Comparison of ENCODE assay signal across 8 mouse cellular contexts in genomic region chr14:54426689-54427398, GRCm38 (mm10). TPM values are rescaled to one million over a fixed set of nuclear protein-coding genes. Genes with fewer than 3 reads are reported as not detected.
DNase-seq lines count a peak whose midpoint lies in the region; ATAC-seq and TF ChIP-seq lines count a peak whose summit lies in the region.

TSS of gene Mrpl52 (plus strand) at chr14:54426909.

- H3K27ac ChIP-seq in bone marrow, adult 2 months (ENCODE audit: control insufficient read depth, insufficient read depth, low read depth, low read length, poor library complexity) = peak within 1 kb of the TSS; percentile 82
- peak within 1 kb of the TSS; percentile 88 for H3K27ac ChIP-seq in embryonic facial prominence, embryonic 15.5 days (replicated peaks)
- H3K27ac ChIP-seq in limb, embryonic 13.5 days = peak within 1 kb of the TSS; percentile 90
- H3K27ac ChIP-seq in midbrain, embryonic 15.5 days = peak within 1 kb of the TSS; percentile 88
- H3K27ac ChIP-seq in spleen, adult 2 months (ENCODE audit: insufficient read depth, low read length) = peak within 1 kb of the TSS; percentile 79

- TF ChIP-seq CTCF in bone marrow, adult 2 months (IDR thresholded peaks at IDR 0.05; ENCODE audit: control insufficient read depth, insufficient read depth, low read length) = no peak
- no peak for TF ChIP-seq CTCF in spleen, adult 2 months (IDR thresholded peaks at IDR 0.05; ENCODE audit: extremely low read depth, insufficient read depth, insufficient read length, insufficient replicate concordance)

- under 1% methylated on average over 47 of the region's 48 CpGs for WGBS in bone marrow, adult 2 months
- under 1% methylated on average over 48 of the region's 48 CpGs for WGBS in embryonic facial prominence, embryonic 15.5 days
- WGBS in limb, embryonic 13.5 days = under 1% methylated on average over 48 of the region's 48 CpGs
- WGBS in midbrain, embryonic 15.5 days = under 1% methylated on average over 48 of the region's 48 CpGs
- WGBS in spleen, adult 2 months = 2% methylated on average over 48 of the region's 48 CpGs

- H3K4me1 ChIP-seq in bone marrow, adult 2 months (ENCODE audit: control insufficient read depth, insufficient read depth, low read length) = peaks cover 1% of the 10 kb centered on the region; the same call in 1 of the 2 replicates
- peaks cover 32% of the 10 kb centered on the region for H3K4me1 ChIP-seq in embryonic facial prominence, embryonic 15.5 days
- peaks cover 35% of the 10 kb centered on the region for H3K4me1 ChIP-seq in limb, embryonic 13.5 days
- H3K4me1 ChIP-seq in midbrain, embryonic 15.5 days = peaks cover 43% of the 10 kb centered on the region
- peaks cover 4% of the 10 kb centered on the region for H3K4me1 ChIP-seq in spleen, adult 2 months (ENCODE audit: control insufficient read depth, insufficient read depth, insufficient read length)

- H3K4me2 ChIP-seq in embryonic facial prominence, embryonic 15.5 days (replicated peaks) = peak within 1 kb of the TSS; percentile 61
- peak within 1 kb of the TSS; percentile 70 for H3K4me2 ChIP-seq in limb, embryonic 13.5 days (replicated peaks)
- H3K4me2 ChIP-seq in midbrain, embryonic 15.5 days = peak within 1 kb of the TSS; percentile 66

- peak within 1 kb of the TSS; percentile 68 for H3K9ac ChIP-seq in embryonic facial prominence, embryonic 15.5 days
- peak within 1 kb of the TSS; percentile 87 for H3K9ac ChIP-seq in limb, embryonic 13.5 days
- peak within 1 kb of the TSS; percentile 85 for H3K9ac ChIP-seq in midbrain, embryonic 15.5 days

- no peaks in the 10 kb centered on the region for H3K27me3 ChIP-seq in embryonic facial prominence, embryonic 15.5 days
- no peaks in the 10 kb centered on the region for H3K27me3 ChIP-seq in limb, embryonic 13.5 days
- H3K27me3 ChIP-seq in midbrain, embryonic 15.5 days (replicated peaks) = no peaks in the 10 kb centered on the region
- peaks cover 3% of the 10 kb centered on the region; the same call in 1 of the 2 replicates for H3K27me3 ChIP-seq in spleen, adult 2 months (ENCODE audit: control insufficient read depth, insufficient read depth, low read length)

- peak; percentile 60 for ATAC-seq in embryonic facial prominence, embryonic 15.5 days (ENCODE audit: insufficient number of reproducible peaks, low FRiP score, low TSS enrichment, low read depth)
- peak; percentile 64 for ATAC-seq in limb, embryonic 13.5 days (ENCODE audit: low FRiP score, low read depth)
- ATAC-seq in midbrain, embryonic 15.5 days (replicated peaks) = peak; percentile 87

- peak within 1 kb of the TSS; percentile 92 for H3K4me3 ChIP-seq in bone marrow, adult 2 months (replicated peaks; ENCODE audit: control insufficient read depth, low read depth, low read length)
- H3K4me3 ChIP-seq in embryonic facial prominence, embryonic 15.5 days (replicated peaks) = peak within 1 kb of the TSS; percentile 73
- peak within 1 kb of the TSS; percentile 84 for H3K4me3 ChIP-seq in limb, embryonic 13.5 days
- H3K4me3 ChIP-seq in midbrain, embryonic 15.5 days = peak within 1 kb of the TSS; percentile 96
- H3K4me3 ChIP-seq in spleen, adult 2 months (ENCODE audit: extremely low read depth, insufficient read depth, insufficient read length) = peak within 1 kb of the TSS; percentile 61

- peaks cover 5% of the 10 kb centered on the region; the same call in 1 of the 2 replicates for H3K36me3 ChIP-seq in embryonic facial prominence, embryonic 15.5 days
- H3K36me3 ChIP-seq in limb, embryonic 13.5 days = peaks cover 9% of the 10 kb centered on the region
- 0 out of 2 replicates have a peak, but pooled peaks cover 9% of the 10 kb centered on the region for H3K36me3 ChIP-seq in midbrain, embryonic 15.5 days (replicated peaks)
- no peaks in the 10 kb centered on the region for H3K36me3 ChIP-seq in spleen, adult 2 months (ENCODE audit: control insufficient read depth, insufficient read depth, low read length)

- DNase-seq in A20 (ENCODE audit: low read depth, low spot score) = peak; percentile 88
- peak; percentile 89 to 93 for DNase-seq in heart, adult 9 months (ENCODE audit: low spot score in 2 of 2)
- DNase-seq in kidney, adult 9 months = peak; percentile 95
- DNase-seq in spleen, adult 2 months (ENCODE audit: low read depth in 1 of 2, low spot score in 2 of 2) = peak; percentile 50 to 79

- TF ChIP-seq POLR2A in bone marrow, adult 2 months (IDR thresholded peaks at IDR 0.05; ENCODE audit: borderline replicate concordance, control insufficient read depth, low read depth, low read length) = peak; percentile 57; the same call in 1 of the 2 replicates
- TF ChIP-seq POLR2A in spleen, adult 2 months (IDR thresholded peaks at IDR 0.05; ENCODE audit: low read depth, low read length) = peak; percentile 41; the same call in 1 of the 2 replicates

- no peaks in the 10 kb centered on the region for H3K9me3 ChIP-seq in embryonic facial prominence, embryonic 15.5 days (replicated peaks)
- no peaks in the 10 kb centered on the region for H3K9me3 ChIP-seq in limb, embryonic 13.5 days
- H3K9me3 ChIP-seq in midbrain, embryonic 15.5 days = no peaks in the 10 kb centered on the region

RNA-seq across cellular contexts. Expression of gene Mrpl52, which starts in this region (rescaled TPM):
- 81.1 and 169 TPM in 2 replicates for polyA plus RNA-seq in bone marrow, adult 2 months (2011; ENCODE audit: insufficient read depth, insufficient read length, low replicate concordance, missing spikeins)
- polyA plus RNA-seq in embryonic facial prominence, embryonic 15.5 days (2015; fragmentation: Nextera tagmentation; extraction: Ambion mirVana) = 228 and 231 TPM in 2 replicates
- 224 and 233 TPM in 2 replicates for polyA plus RNA-seq in limb, embryonic 13.5 days (2015; fragmentation: Nextera tagmentation; extraction: Ambion mirVana)
- 234 and 252 TPM in 2 replicates for polyA plus RNA-seq in midbrain, embryonic 15.5 days (2015; fragmentation: Nextera tagmentation; extraction: Ambion mirVana)
- polyA plus RNA-seq in spleen, adult 2 months (2012; rRNA removed) = 221 and 393 TPM in 2 replicates

Comparison
In these comparisons a context has a peak if more than half of its experiments do, and no peak if none do; other contexts are left out.
1. Peak in every context shown above with its lines: DNase-seq, ATAC-seq, H3K4me3 ChIP-seq and H3K27ac ChIP-seq.